Mouse (Mus musculus) c-Kit-positive CD71-positive TER-119-positive erythroid progenitor cells, embryonic 14.5 days (primary cell): ENCODE measurements around the gene Tnni3k.

ENCODE experiments used
- DNase-seq: peaks from one replicate; pipeline ENCODE4 v3.0.0-alpha.2; 2013; ENCODE audit warnings: low spot score

Tnni3k gene

DNA sequence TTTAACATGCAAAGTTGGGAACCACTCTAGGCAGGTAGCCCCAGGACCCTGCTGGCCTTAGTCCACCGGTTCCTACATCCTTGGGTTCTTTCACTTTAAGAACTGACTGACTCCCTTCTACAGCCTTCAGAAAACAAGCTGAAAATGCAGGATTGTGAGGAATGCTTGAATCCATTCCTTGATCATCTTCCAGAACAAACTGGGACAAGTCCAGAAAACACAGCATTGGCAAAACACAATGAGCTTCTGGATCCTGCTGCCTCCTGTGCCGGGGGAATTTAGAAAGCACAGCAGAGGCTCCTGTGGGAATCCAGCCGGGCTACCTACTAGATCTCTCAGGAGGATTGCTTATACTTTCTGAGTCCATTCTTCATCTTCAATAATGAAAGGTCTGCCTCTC, 229.5 kb downstream of the Tnni3k start:
- DNase-seq, result no peak

DNA sequence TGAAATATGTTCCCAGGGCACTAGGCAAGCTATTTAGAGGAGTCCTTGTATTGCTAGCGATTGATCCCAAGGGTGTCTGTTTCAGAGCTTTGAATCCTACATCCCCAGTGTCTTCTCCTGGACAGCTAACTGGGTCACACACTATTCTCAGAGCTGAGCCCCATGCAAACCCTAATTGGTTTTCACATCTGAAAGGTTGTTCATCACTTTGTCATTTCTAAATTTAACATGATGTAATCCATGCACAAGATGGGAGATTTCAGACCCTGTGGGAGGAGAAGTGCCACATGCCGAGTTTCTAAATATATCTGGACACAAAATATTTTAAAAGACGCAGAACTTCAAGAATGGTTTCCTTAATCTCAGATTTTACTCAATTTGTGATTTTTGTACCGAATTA, 230.5 kb downstream of the Tnni3k start:
- DNase-seq, result no peak

- peak; percentile 8 for DNase-seq
These were observed 235.5 kb downstream of the Tnni3k start for GRCm38 (mm10) chr3:154819684-154820083.

DNA sequence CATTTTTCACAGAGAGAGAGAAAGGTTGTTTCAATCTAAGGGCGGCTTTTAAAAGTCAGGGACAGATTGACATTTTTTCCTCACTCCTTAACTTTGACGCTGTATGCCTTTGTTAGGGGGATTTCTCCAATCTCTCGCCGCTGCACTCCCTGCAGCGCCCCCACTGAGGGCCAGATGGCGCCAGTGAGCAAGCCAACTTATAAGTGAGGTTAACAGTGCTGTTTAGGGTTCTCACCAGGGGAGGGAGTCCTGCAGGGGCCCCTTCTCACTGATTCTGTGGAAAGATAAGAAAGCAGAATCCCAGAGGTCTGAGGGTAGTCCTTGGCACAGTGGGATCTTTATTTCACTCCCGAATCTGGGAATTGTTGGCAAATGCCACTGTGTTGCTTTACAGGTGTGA, 237.5 kb downstream of the Tnni3k start:
- peak; percentile 10 for DNase-seq

DNA sequence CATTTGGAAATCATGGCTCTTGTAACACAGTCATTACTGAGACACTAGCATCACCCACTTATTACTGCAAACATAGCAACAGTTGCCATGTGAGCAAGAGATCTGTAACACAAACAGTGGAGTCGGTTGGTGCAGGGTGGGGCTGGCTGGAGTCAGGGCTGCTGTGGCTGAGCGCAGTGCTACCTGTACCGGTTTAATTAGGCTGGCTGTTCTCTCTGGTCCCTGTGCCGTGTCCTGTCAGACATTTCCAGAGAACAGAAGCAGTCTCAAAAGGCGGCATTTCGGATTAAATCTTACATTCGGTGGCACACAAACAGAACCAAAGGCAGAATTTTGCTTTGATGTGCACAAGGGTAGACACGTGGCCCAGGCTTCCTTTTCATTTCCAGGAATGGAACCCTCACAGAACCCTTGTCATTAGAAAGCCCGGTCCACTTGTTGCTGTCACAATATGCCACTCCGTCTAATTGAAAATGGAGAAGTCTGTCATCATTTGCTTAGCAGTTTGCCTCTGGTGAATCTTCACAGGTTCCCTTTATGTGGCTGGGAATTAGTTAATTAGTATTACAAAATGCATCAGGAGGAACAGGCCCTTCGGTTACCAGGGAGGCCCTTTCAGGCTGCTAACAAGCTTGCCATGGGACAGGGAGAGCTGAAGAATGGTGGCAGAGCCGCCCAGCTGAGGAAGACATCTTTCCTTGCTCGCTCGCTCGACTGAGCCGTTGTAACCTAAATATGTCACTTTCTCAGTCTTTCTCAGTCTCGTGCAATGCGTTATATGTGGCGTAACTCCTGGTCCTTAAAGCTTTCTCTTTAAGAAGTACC, 238.2 kb downstream of the Tnni3k start:
- DNase-seq, result no peak

GRCm38 (mm10) chr3:154816231-154816630, 239.0 kb downstream of the Tnni3k start:
- DNase-seq, result no peak

GRCm38 (mm10) chr3:154815606-154816005, 239.6 kb downstream of the Tnni3k start:
- DNase-seq, result no peak

- no peak for DNase-seq
These were observed 242.3 kb downstream of the Tnni3k start for GRCm38 (mm10) chr3:154812893-154813292.

- DNase-seq, result no peak
These were observed 243.4 kb downstream of the Tnni3k start for GRCm38 (mm10) chr3:154811833-154812232.

- DNase-seq, result no peak
These were observed 243.9 kb downstream of the Tnni3k start for GRCm38 (mm10) chr3:154811281-154811680.

- no peak for DNase-seq
These were observed 244.8 kb downstream of the Tnni3k start for GRCm38 (mm10) chr3:154810273-154810870.

GRCm38 (mm10) chr3:154806626-154807025, 248.6 kb downstream of the Tnni3k start:
- DNase-seq, result no peak

- no peak for DNase-seq
These were observed 254.2 kb downstream of the Tnni3k start for GRCm38 (mm10) chr3:154800888-154801429.

DNA sequence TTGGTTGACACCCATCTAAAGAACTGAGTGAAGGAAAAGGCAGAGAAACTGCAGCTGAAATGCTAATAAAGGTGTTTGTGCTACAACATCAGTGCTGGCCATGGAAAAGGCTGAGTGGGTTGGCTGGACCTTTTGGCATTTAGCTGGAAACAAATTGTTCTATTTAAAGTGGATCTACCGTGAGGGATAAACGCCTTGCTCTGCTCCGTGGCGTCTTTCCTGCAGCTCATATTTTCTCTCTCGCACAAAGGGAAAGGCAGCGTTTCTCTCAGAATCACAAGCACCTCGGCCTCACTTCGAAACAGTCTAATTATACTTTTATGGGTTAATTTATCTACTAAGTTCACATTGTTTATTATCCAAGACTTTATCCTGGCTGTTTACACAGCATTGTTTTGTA, 254.8 kb downstream of the Tnni3k start:
- DNase-seq, result no peak

GRCm38 (mm10) chr3:154798806-154799205, 256.4 kb downstream of the Tnni3k start:
- DNase-seq, result no peak

GRCm38 (mm10) chr3:154793571-154793970, 261.6 kb downstream of the Tnni3k start:
- no peak for DNase-seq

DNA sequence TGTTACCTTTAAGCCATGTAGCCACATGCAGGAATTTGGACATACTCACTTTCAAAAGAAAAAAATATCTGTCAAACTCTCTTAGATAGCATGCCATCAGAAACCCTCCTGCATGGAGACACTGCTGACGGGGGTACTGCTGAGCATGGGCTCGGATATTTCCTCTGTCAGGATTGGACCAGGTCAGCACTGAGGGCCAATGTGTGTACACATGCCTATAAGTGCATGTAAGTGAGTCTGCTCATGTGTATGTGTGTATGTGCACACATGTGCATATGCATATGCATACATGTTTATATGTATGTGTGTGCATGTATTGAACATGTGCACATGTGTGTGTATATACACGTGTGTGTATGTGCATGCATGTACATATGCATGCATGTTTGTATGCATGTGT, 267.6 kb downstream of the Tnni3k start:
- DNase-seq, result no peak

DNA sequence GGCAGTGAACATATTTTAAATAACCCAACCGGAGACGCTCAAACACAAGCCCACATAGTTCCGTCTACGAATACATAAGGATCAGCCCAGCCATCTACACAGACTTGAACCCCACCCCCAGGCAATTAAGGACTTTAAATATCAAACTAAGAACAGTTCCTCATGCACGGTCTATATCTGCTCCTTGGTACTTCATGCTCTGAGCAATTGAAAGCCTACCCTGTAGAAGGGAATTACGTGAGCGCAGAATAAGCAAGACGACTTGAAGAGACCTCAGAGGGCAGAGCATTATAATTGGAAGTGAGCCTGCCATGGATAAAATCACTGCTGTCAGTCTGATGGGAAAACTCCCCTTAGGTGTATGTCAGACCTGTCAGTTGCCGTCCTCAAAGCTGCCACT, 268.9 kb downstream of the Tnni3k start:
- DNase-seq, result no peak

DNA sequence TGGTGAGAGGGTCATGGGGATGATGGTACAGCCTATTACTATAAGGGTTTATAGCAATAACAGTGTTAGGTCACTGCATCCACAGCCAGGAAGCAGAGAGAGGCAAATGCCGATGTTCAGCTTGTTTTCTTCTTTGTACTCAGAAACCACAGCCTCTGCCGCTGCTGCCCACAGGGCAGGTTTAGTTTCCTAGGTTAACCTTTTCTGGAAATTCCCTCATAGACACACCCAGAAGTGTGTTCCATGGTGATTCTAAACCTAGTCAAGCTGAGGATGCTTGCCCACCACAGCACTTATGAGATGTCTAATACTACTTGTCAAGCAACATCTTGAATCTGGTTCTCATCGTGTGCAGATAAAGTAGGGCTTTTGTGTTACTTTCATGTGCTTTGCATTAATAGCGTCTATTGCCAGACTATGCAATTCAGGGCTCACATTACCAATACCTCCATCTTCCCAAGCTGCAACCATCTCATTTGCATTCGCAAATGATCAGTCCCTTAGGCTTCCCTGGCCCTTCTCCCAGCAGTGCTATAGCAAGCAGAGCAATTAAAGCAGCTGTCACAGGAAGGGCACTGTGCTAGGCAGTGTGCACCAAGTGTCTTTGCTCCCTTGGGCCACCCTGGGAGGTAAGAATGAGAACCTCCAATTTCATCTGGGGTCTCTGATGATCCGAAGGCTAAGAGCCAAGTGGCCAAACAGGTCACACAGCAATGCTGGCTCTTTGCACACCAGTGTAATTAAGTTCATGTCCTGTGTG, 276.2 kb downstream of the Tnni3k start:
- no peak for DNase-seq

- DNase-seq, result no peak
These were observed 283.6 kb downstream of the Tnni3k start for GRCm38 (mm10) chr3:154771651-154772050.

DNA sequence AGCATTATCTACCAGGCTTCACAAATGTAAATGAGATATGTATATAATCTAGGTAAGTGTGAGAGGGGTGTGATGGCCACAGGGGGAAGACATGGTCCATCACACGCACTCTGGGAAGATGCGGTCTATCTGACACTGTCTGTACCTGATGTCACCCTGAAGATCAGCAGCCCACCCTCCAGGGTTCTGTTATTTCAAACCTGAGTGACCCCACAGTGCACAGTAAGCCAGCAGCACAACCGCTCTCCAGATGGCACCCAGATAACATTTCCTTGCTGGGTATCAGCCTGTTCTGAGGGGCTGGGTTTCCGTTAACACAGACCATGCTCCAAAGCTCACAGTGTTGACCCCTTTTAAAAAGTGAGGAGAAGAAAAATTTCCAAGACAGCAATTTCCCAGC, 288.9 kb downstream of the Tnni3k start:
- DNase-seq, result no peak

DNA sequence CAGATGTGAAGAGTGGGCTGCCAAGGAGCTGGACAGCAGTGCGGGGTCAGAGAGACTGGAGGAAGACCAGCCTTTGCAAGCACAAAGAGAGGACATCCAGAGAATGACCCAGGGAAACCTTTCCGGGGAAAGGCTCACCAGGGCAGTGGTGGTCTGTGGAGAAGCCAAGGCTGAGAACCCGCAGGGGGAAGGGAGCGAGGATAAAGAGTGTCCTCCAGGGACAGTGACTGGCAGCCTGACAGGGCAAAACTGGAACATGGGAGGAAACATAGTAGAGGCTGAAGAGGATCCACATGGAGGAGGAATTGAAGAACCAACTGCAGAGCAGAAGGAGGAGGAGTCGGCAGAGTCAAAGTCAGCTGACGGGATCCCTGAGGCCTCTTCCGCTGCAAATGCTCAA, 291.1 kb downstream of the Tnni3k start:
- DNase-seq, result no peak

DNA sequence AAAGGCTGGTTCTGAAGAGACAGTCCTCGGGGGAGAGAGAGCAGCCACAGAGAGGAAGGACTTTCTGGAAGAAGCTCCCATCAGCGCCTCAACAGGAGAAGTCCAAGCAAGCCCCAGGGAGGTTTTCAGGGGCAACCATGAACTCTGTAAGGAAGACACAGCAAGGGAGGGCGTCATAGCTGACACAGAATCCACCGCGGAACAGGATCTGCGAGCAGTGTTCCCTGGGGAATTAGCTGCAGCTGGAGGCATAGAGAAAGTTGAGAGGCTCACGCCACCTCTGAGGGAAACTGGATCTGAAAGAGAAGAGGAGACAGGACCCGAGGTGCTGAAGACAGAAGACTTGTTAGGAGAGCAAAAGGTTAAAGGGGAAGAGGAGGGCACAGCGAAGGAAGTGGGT, 291.8 kb downstream of the Tnni3k start:
- no peak for DNase-seq
